Mouse (Mus musculus): ENCODE data around the gene Fgfr2. TPM values are rescaled to one million over a fixed set of nuclear protein-coding genes. Genes with fewer than 3 reads are reported as not detected.

Gene Fgfr2
- total RNA-seq, 2 experiments from 2014 or later: 47.6 to 49.5 TPM

GRCm38 (mm10) chr7:132888518-132889249, 234.5 kb downstream of the Fgfr2 start:
- no peak for TF ChIP-seq CTCF (conservative IDR thresholded peaks at IDR 0.05)
- no peak overlapping the region for H3K27ac ChIP-seq
- H3K4me3 ChIP-seq: no peak overlapping the region
- DNase-seq (ENCODE audit: low spot score in 2 of 2): peak in 1 of 2 experiments; percentile 4

- TF ChIP-seq CTCF (conservative IDR thresholded peaks at IDR 0.05): no peak
- H3K27ac ChIP-seq: no peak overlapping the region
- no peak for DNase-seq (ENCODE audit: low spot score in 2 of 2)
- H3K4me3 ChIP-seq: no peak overlapping the region
Observed at GRCm38 (mm10) chr7:132888052-132888451, 235.1 kb downstream of the Fgfr2 start.

- no peak for TF ChIP-seq CTCF (conservative IDR thresholded peaks at IDR 0.05)
- no peak for DNase-seq (ENCODE audit: low spot score in 2 of 2)
Observed at GRCm38 (mm10) chr7:132887019-132887804, 235.9 kb downstream of the Fgfr2 start.

GRCm38 (mm10) chr7:132884031-132884430, 239.1 kb downstream of the Fgfr2 start:
- peak; percentile 16 to 38 for DNase-seq (ENCODE audit: low spot score in 2 of 2)
- Histone ChIP-seq H3K4me3 (no peak overlapping the region), H3K27ac (no peak overlapping the region)
- TF ChIP-seq CTCF (conservative IDR thresholded peaks at IDR 0.05): peak; percentile 73

More at GRCm38 (mm10) chr7:132887019-132887804, 235.9 kb downstream of the Fgfr2 start:
- H3K4me3 ChIP-seq: no peak overlapping the region
- no peak overlapping the region for H3K27ac ChIP-seq

- DNase-seq (ENCODE audit: low spot score in 2 of 2): no peak
- TF ChIP-seq CTCF (conservative IDR thresholded peaks at IDR 0.05): peak; percentile 66
- Histone ChIP-seq H3K4me3 (no peak overlapping the region), H3K27ac (no peak overlapping the region)
Observed at GRCm38 (mm10) chr7:132882343-132882742, 240.8 kb downstream of the Fgfr2 start.

GRCm38 (mm10) chr7:132880276-132880675, 242.9 kb downstream of the Fgfr2 start:
- no peak for DNase-seq (ENCODE audit: low spot score in 2 of 2)
- TF ChIP-seq CTCF (conservative IDR thresholded peaks at IDR 0.05): no peak
- Histone ChIP-seq H3K27ac (no peak overlapping the region), H3K4me3 (no peak overlapping the region)

- DNase-seq (ENCODE audit: low spot score in 2 of 2): no peak
- no peak for TF ChIP-seq CTCF (conservative IDR thresholded peaks at IDR 0.05)
- Histone ChIP-seq H3K27ac (no peak overlapping the region), H3K4me3 (no peak overlapping the region)
Observed at GRCm38 (mm10) chr7:132875391-132876086, 247.6 kb downstream of the Fgfr2 start.

GRCm38 (mm10) chr7:132873043-132873442, 250.1 kb downstream of the Fgfr2 start:
- DNase-seq (ENCODE audit: low spot score in 2 of 2): no peak
- no peak for TF ChIP-seq CTCF (conservative IDR thresholded peaks at IDR 0.05)
- Histone ChIP-seq H3K27ac (no peak overlapping the region), H3K4me3 (no peak overlapping the region)

- DNase-seq (ENCODE audit: low spot score in 2 of 2): no peak
- no peak for TF ChIP-seq CTCF (conservative IDR thresholded peaks at IDR 0.05)
- Histone ChIP-seq H3K27ac (no peak overlapping the region), H3K4me3 (no peak overlapping the region)
Observed at GRCm38 (mm10) chr7:132866316-132866715, 256.8 kb downstream of the Fgfr2 start.

GRCm38 (mm10) chr7:132859042-132859958, 263.9 kb downstream of the Fgfr2 start, which contains the start of gene Abraxas2:
Gene Abraxas2, plus strand, starts transcription at chr7:132859225.
- peak; percentile 90 to 92 for DNase-seq (ENCODE audit: low spot score in 2 of 2)
- no peak for TF ChIP-seq CTCF (conservative IDR thresholded peaks at IDR 0.05)
- Histone ChIP-seq H3K4me3 (peak within 1 kb of the TSS; percentile 99), H3K27ac (peak within 1 kb of the TSS; percentile 94)

GRCm38 (mm10) chr7:132858043-132858608, 265.0 kb downstream of the Fgfr2 start:
- Histone ChIP-seq H3K27ac (no peak overlapping the region), H3K4me3 (no peak overlapping the region)
- TF ChIP-seq CTCF (conservative IDR thresholded peaks at IDR 0.05): peak; percentile 57
- DNase-seq (ENCODE audit: low spot score in 2 of 2): no peak

GRCm38 (mm10) chr7:132856083-132856482, 267.1 kb downstream of the Fgfr2 start:
- Histone ChIP-seq H3K27ac (no peak overlapping the region), H3K4me3 (no peak overlapping the region)
- DNase-seq (ENCODE audit: low spot score in 2 of 2): no peak
- no peak for TF ChIP-seq CTCF (conservative IDR thresholded peaks at IDR 0.05)
